Mouse (Mus musculus) thymus, adult 2 months (tissue): ENCODE data around the gene Klhl26. TPM values are rescaled to one million over a fixed set of nuclear protein-coding genes. Genes with fewer than 3 reads are reported as not detected.

Source experiments
- DNase-seq: peaks from one replicate; pipeline ENCODE4 v3.0.0; 2021
- H3K27ac ChIP-seq: fragments of 200-500 bp; 2 replicates; pipeline ENCODE4 v1.5.1; 2012; ENCODE audit warnings: low read length, control low read depth; ENCODE audit not compliant: control insufficient read depth, insufficient read depth
- H3K27me3 ChIP-seq: fragments of 200-500 bp; 2 replicates; pipeline ENCODE4 v1.6.1; 2012; ENCODE audit warnings: mild to moderate bottlenecking, low read length, moderate library complexity, mixed read lengths; ENCODE audit not compliant: control insufficient read depth, insufficient read depth
- H3K36me3 ChIP-seq: fragments of 200-500 bp; 2 replicates; pipeline ENCODE4 v1.6.1; 2012; ENCODE audit warnings: mild to moderate bottlenecking, low read length, moderate library complexity; ENCODE audit not compliant: control insufficient read depth, insufficient read depth
- H3K4me1 ChIP-seq: fragments of 200-500 bp; replicated peaks from 2 replicates; pipeline ENCODE4 v1.6.1; 2012; ENCODE audit warnings: low read length; ENCODE audit not compliant: control insufficient read depth, insufficient read depth
- H3K4me3 ChIP-seq: fragments of 200-500 bp; 2 replicates; pipeline ENCODE4 v1.5.1; 2012; ENCODE audit warnings: mild to moderate bottlenecking, low read length, control low read depth, moderate library complexity; ENCODE audit not compliant: control insufficient read depth, insufficient read depth
- CTCF ChIP-seq: fragments of 200-500 bp; IDR thresholded peaks from 2 replicates; pipeline ENCODE4 v1.5.1; 2012; ENCODE audit warnings: mild to moderate bottlenecking, control low read depth, low read length, moderate library complexity, borderline replicate concordance; ENCODE audit not compliant: control insufficient read depth, poor library complexity, insufficient read depth; ENCODE audit errors: extremely low read depth
- POLR2A ChIP-seq: fragments of 200-500 bp; IDR thresholded peaks from 2 replicates; pipeline ENCODE4 v1.6.1; 2012; ENCODE audit warnings: mild to moderate bottlenecking, low read length, control low read depth, moderate library complexity; ENCODE audit not compliant: control insufficient read depth, poor library complexity, insufficient read depth; ENCODE audit errors: extremely low read depth
- WGBS: fragments of 180-500 bp; shearing (Covaris S2); methylation state at CpG from one replicate; pipeline ENCODE4 v1.1.7; 2018; 5-methylcytosine and 5-hydroxymethylcytosine counted together
- polyA plus RNA-seq: library from polyadenylated mRNA; depleted of rRNA; stranded (reverse); fragments of >200 nt; gene quantifications from 2 replicates; pipeline ENCODE4 v1.2.3, GENCODE M21; 2012

Gene Klhl26
- polyA plus RNA-seq, 1 experiment, result 44.6 TPM

DNA sequence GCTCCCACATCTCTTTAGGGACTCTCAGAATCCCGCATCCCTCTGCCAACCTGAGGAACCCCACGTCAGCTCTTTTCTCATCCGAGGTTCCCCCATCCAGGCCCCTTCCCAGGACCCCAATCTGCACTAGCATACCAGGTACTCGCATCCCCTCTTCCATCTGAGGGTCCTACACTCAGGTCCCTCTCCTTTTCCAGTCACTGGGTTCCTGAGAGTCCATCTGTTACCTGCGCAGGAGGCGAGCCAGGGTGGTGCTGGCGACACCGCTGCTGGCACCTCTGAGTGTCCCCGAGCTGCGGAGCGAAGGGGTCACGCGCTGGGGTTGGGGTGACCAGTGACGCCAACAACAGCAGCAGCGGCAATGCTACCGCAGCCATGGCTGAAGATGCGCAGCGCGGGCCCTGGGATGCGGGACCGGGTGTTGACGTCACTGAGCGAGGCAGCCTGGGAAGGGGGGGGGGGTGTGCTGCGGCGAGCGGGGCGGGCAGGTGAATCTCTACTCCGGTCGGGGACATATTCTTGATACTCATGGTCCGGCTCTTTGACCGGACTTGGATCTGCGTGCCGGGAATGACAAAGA, 10.3 kb upstream of the Klhl26 start, which contains the start of gene Tmem59l:
Tmem59l (minus strand) TSS at position 418 of the 580 bp plus-strand sequence.
- no peak for DNase-seq
- Histone ChIP-seq H3K36me3 (no peaks in the 10 kb centered on the region), H3K4me3 (peak within 1 kb of the TSS; percentile 25), H3K27ac (no peak within 1 kb of the TSS), H3K4me1 (peaks cover 18% of the 10 kb centered on the region), H3K27me3 (peaks cover 34% of the 10 kb centered on the region)
- no peak for TF ChIP-seq POLR2A
- no peak for TF ChIP-seq CTCF
- WGBS, result 52% methylated on average over 33 of the region's 33 CpGs

DNA sequence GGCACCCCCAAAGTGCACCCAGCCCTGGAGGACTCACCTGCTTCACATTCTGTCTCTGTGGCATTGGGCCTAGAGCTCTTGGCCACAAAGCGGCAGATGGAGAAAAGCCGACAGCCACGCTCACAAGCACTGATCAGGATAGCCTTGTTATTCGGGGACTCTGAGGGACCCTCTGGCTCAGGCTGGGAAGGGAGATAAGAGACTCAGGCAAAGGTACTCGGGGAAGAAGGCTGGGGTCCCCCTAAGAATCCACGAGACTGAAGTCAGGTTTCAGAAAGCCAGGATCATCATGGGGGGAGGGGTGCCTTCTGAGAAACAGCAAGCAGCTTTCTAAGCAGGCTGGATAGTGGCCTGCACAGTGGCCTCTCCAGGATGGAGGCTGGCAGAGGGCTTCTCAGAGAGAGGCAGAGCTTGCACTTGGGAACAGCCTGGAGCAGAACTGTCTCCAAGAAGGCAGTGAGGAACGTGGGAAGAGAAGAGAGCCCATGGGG, 9.5 kb upstream of the Klhl26 start:
- WGBS, result 80% methylated on average over 7 of the region's 7 CpGs
- Histone ChIP-seq H3K27ac (no peak overlapping the region), H3K27me3 (peaks cover 27% of the 10 kb centered on the region), H3K36me3 (no peaks in the 10 kb centered on the region), H3K4me1 (peaks cover 18% of the 10 kb centered on the region), H3K4me3 (no peak overlapping the region)
- no peak for TF ChIP-seq POLR2A
- DNase-seq, result no peak

DNA sequence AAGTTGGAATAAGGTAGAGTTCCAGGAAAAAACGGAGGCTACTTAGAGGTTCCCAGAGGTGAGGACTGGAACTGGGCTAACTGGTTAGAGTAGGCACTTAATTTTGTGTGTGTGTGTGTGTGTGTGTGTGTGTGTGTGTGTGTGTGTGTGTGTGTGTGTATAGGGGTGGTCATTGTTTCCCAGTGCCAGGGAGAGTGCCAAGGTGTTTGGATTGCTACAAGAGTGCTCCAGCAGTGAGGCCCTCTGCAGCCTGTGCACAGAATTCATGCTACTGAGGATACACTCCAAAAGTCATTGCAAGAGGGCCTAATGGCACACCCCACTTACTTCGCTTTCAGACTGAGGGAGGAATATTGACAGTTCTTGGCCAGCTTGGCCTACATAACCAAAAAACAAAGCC, 6.2 kb upstream of the Klhl26 start:
- H3K27ac ChIP-seq, result no peak overlapping the region
- no peaks in the 10 kb centered on the region for H3K36me3 ChIP-seq
- H3K4me1 ChIP-seq, result peaks cover 4% of the 10 kb centered on the region
- 89% methylated on average over 2 of the region's 2 CpGs for WGBS
- H3K4me3 ChIP-seq, result no peak overlapping the region
- no peak for DNase-seq
- TF ChIP-seq CTCF (no peak), POLR2A (no peak)
- peaks cover 7% of the 10 kb centered on the region; the same call in 1 of the 2 replicates for H3K27me3 ChIP-seq

DNA sequence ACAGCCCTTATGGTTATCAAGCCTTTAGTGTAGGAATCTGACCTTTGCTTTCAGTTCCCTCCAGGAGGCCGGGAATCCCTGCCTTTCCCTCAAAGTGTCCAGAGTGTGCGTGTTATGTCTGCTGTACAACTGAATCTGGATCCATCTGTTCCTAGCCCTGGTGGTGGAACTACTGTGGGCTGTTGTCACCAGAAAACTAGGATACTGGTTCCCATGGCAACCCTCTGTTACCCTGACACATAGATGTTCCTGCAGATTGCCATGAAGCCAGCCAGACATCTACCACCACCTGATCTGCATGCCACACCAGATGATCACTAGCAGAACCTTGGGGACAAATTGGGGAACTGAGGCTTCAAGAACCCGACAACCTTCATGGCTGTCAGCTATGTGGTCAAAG, 5.1 kb upstream of the Klhl26 start:
- TF ChIP-seq CTCF, result no peak
- no peak for TF ChIP-seq POLR2A
- Histone ChIP-seq H3K4me1 (peaks cover 8% of the 10 kb centered on the region), H3K36me3 (no peaks in the 10 kb centered on the region), H3K27ac (no peak overlapping the region), H3K4me3 (no peak overlapping the region), H3K27me3 (peaks cover 5% of the 10 kb centered on the region; the same call in 1 of the 2 replicates)
- 82% methylated on average over 3 of the region's 3 CpGs for WGBS
- no peak for DNase-seq

DNA sequence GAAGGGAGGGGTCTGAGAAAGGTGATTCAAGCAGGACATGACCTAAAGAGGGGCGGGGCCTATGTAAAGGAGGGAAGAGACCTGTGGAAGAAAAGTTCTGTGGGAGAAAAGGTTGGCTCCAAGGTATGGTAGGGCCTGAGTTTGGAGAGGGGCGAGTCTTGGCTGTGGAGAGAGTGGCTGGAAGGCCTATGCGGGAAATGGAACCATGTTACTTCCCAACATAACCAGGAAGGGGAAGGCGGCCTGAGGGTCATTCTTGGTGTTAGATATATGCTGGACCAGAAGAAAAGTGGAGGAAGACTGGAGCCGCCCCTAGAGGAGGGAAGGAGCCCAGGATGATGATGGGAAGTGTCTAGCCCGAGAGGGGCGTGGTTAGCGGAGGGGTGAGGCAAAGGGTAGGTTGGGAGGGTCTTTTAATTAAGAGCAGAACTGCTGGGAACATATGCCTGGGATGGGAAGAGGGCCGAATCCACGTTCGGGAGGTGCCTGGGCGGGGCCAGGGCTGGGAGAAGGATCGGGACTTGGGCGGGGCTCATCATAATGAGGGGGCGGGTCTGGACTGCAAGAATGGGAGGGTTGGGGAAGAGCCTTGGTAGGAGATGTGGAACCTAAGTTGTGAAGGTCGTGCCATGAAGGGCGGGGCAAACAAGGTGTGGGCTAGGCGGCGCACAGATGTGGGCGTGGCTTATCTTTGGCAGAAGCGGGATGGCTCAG, 658 bp upstream of the Klhl26 start:
- H3K27me3 ChIP-seq, result peaks cover 3% of the 10 kb centered on the region; the same call in 1 of the 2 replicates
- H3K4me3 ChIP-seq, result peak overlapping the region; percentile 80
- H3K27ac ChIP-seq, result no peak overlapping the region
- H3K36me3 ChIP-seq, result no peaks in the 10 kb centered on the region
- 28% methylated on average over 21 of the region's 21 CpGs for WGBS
- TF ChIP-seq POLR2A (no peak), CTCF (no peak)
- H3K4me1 ChIP-seq, result peaks cover 16% of the 10 kb centered on the region
- no peak for DNase-seq

DNA sequence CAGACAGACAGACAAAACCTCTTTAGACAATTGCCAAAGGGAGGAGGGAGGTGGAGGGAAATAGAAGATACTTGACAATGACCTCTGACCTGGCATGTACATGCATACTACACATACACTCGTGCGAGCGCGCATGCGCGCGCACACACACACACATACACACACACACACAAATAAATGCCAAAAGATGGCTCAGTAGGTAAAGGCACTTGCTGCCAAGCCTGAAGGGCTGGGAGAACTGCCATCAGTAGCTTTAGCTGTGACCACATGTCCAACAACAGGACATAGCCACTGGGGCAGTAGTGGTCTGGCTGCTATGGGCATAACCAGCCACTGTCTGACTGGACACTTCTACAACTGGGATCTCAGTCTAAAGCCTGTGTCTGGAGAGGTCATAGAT, 4.9 kb downstream of the Klhl26 start:
- TF ChIP-seq POLR2A, result no peak
- TF ChIP-seq CTCF, result no peak
- H3K4me1 ChIP-seq, result peaks cover 7% of the 10 kb centered on the region
- DNase-seq, result no peak
- H3K4me3 ChIP-seq, result no peak overlapping the region
- 98% methylated on average over 7 of the region's 7 CpGs for WGBS
- no peaks in the 10 kb centered on the region for H3K27me3 ChIP-seq
- H3K27ac ChIP-seq, result no peak overlapping the region
- no peaks in the 10 kb centered on the region for H3K36me3 ChIP-seq

DNA sequence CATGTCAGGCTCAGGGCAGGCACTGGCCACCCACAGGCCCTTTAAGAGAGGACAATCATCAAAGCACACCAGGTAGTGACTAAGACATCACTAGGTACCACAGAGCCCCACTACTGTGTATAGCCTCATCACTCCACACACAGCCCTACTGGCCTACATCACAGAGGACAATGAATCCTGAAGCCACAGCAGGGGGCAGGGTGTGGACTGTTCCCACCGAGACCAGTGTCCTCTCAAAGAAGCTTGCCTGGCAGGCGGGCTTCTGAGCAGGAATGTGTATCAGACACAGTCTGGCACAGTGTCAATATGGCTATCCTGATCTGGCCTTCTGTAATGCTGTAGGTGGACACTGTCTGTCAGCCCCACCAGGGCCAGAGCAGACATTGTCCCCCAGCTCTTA, 6.8 kb downstream of the Klhl26 start:
- no peak for DNase-seq
- Histone ChIP-seq H3K27me3 (no peaks in the 10 kb centered on the region), H3K36me3 (no peaks in the 10 kb centered on the region), H3K4me3 (no peak overlapping the region), H3K27ac (no peak overlapping the region), H3K4me1 (no peaks in the 10 kb centered on the region)
- TF ChIP-seq POLR2A (no peak), CTCF (no peak)
- 93% methylated on average over 2 of the region's 2 CpGs for WGBS
